Mouse (Mus musculus) forebrain, embryonic 10.5 days (tissue): Measurements from ENCODE around the gene Toe1. TPM values are rescaled to one million over a fixed set of nuclear protein-coding genes. Genes with fewer than 3 reads are reported as not detected.

Source experiments
- DNase-seq: peaks from one replicate; pipeline ENCODE4 v3.0.0-alpha.2; 2017; ENCODE audit warnings: low spot score; ENCODE audit errors: extremely low spot score
- H3K27ac ChIP-seq: fragments of 300-500 bp; sonication (generic); 2 replicates; pipeline ENCODE4 v1.5.1; 2016; ENCODE audit warnings: mild to moderate bottlenecking
- H3K27me3 ChIP-seq: fragments of 300-500 bp; sonication (generic); 2 replicates; pipeline ENCODE4 v1.6.1; 2016; ENCODE audit warnings: mild to moderate bottlenecking; ENCODE audit not compliant: poor library complexity, severe bottlenecking
- H3K36me3 ChIP-seq: fragments of 300-500 bp; sonication (generic); replicated peaks from 2 replicates; pipeline ENCODE4 v1.6.1; 2016; ENCODE audit warnings: mild to moderate bottlenecking, moderate library complexity
- H3K4me1 ChIP-seq: fragments of 300-500 bp; sonication (generic); 2 replicates; pipeline ENCODE4 v1.6.1; 2016
- H3K4me3 ChIP-seq: fragments of 300-500 bp; sonication (generic); 2 replicates; pipeline ENCODE4 v1.5.1; 2016; ENCODE audit warnings: mild to moderate bottlenecking, moderate library complexity
- H3K9me3 ChIP-seq: fragments of 300-500 bp; sonication (generic); 2 replicates; pipeline ENCODE4 v1.6.1; 2016; ENCODE audit warnings: mild to moderate bottlenecking, moderate library complexity
- WGBS: fragments of 180-500 bp; shearing (Covaris S2); methylation state at CpG from one replicate; pipeline ENCODE4 v1.1.7; 2016; 5-methylcytosine and 5-hydroxymethylcytosine counted together
- polyA plus RNA-seq: library from polyadenylated mRNA; unstranded; fragments of >200 nt; fragmentation: Nextera tagmentation; extraction: Ambion mirVana; gene quantifications from 2 replicates; pipeline ENCODE4 v1.2.1, GENCODE M21; 2016

Gene Toe1
- polyA plus RNA-seq, 1 experiment from 2014 or later, result 41.3 TPM

DNA sequence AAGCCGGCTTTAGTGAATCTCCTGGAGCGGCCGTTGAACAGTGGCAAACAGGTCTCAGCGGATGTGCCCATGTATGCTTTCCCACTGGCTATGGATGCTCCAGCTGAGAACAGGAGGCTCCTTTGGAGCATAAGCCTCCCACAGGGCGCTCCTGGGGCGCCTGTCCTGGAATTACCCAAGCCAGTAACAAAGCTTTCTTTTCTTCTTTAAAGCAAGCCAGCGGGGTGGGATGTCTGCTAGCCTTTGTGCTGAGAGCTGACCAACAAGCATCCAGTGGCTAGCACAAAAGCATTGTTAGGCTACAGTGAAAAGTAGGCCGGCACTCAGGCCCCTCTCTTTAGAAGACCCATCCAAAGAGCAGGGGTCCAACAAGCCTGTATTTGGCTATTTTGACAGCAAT is 25.3 kb downstream of the Toe1 start:
- H3K9me3 ChIP-seq, result peaks cover 5% of the 10 kb centered on the region; the same call in 1 of the 2 replicates
- 0 out of 2 replicates have a peak, but pooled peaks cover 7% of the 10 kb centered on the region for H3K27me3 ChIP-seq
- peak; percentile 29 for DNase-seq
- H3K27ac ChIP-seq, result peak overlapping the region; percentile 76
- peaks cover 20% of the 10 kb centered on the region for H3K4me1 ChIP-seq
- WGBS, result 7% methylated on average over 8 of the region's 8 CpGs
- no peaks in the 10 kb centered on the region for H3K36me3 ChIP-seq
- H3K4me3 ChIP-seq, result peak overlapping the region; percentile 24; the same call in 1 of the 2 replicates

DNA sequence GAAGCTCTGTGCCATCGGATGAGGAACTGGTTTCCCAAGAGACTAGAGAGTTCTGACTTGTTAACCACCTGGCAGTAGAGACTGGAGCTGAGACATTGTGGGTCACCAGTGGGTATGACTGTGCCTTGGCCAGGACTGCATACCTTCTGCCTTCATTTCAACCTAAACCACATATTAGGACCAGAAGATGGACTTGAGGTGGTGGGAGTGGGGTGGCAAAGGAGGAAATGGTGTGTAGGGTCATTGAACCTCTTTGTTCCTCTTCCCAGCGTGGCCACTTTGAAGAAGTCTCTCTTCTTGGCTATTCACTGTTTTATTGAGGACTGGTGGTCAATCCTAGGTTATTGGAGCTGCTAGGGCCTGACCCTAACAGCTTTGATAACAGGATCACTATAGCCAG is 26.1 kb downstream of the Toe1 start:
- Histone ChIP-seq H3K4me3 (no peak overlapping the region), H3K36me3 (no peaks in the 10 kb centered on the region), H3K27ac (no peak overlapping the region), H3K27me3 (0 out of 2 replicates have a peak, but pooled peaks cover 7% of the 10 kb centered on the region), H3K9me3 (peaks cover 4% of the 10 kb centered on the region; the same call in 1 of the 2 replicates), H3K4me1 (peaks cover 20% of the 10 kb centered on the region)
- no peak for DNase-seq
- WGBS, result 51% methylated on average over 2 of the region's 2 CpGs

DNA sequence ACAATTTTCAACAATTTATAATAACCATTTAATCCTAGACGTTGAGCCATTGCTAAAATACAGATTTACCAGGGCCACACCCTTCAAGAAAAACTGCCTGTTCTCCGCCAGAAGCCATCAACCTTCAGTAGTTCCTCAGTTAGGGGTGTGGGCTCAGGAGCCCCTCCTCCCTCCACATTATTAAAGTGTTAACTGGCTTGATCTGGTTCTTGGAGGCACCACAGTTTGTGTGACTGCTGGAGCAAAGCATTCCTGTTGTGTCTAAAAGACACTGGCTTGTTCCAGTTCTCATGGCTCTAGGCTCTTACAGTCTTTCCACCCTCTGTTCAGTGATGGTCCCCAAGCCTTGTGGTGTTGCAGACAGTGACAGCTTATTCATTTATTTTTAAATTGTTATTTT is 26.9 kb downstream of the Toe1 start:
- Histone ChIP-seq H3K4me3 (no peak overlapping the region), H3K9me3 (no peaks in the 10 kb centered on the region), H3K4me1 (peaks cover 20% of the 10 kb centered on the region), H3K27ac (no peak overlapping the region), H3K27me3 (0 out of 2 replicates have a peak, but pooled peaks cover 7% of the 10 kb centered on the region), H3K36me3 (no peaks in the 10 kb centered on the region)
- DNase-seq, result no peak
- 76% methylated on average over 2 of the region's 2 CpGs for WGBS

DNA sequence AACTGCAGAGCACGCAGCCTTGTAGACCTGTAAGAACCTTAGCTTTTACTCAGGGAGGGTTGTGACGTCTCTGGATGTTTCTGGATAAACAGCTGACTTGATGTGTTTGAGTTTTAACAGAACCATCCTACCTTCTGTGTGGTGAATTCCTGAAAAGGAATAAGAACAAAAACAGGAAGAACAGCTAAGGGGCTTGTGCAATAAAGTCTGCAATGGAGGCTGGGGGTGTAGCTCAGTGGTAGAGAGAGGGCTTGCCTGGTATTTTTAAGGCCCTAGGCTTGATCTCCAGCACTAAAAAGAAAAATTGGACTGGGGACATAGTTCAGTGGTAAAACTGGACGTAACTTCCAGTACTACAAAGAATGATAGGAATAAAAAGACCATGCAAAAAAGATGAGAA is 30.4 kb downstream of the Toe1 start:
- H3K36me3 ChIP-seq, result no peaks in the 10 kb centered on the region
- 91% methylated on average over 3 of the region's 3 CpGs for WGBS
- 0 out of 2 replicates have a peak, but pooled peaks cover 7% of the 10 kb centered on the region for H3K27me3 ChIP-seq
- H3K27ac ChIP-seq, result no peak overlapping the region
- DNase-seq, result no peak
- H3K9me3 ChIP-seq, result no peaks in the 10 kb centered on the region
- no peak overlapping the region for H3K4me3 ChIP-seq
- peaks cover 11% of the 10 kb centered on the region for H3K4me1 ChIP-seq

DNA sequence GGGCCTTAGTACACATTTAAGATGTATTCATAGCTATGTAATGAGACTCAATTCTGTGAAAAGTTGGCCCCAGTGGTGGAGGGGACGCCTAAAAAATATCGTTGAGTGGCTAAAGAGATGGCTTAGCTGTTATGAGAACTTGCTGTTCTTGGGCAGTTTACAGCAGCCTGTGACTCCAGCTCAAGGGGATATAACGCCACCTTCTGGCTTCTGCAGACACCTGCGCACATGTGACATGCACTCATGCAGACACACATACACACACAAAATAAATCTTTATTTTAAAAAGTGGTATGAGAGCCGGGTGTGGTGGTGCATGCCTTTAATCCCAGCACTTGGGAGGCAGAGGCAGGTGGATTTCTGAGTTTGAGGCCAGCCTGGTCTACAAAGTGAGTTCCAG is 31.0 kb downstream of the Toe1 start:
- Histone ChIP-seq H3K27me3 (0 out of 2 replicates have a peak, but pooled peaks cover 4% of the 10 kb centered on the region), H3K27ac (no peak overlapping the region), H3K4me1 (peaks cover 4% of the 10 kb centered on the region), H3K36me3 (no peaks in the 10 kb centered on the region), H3K9me3 (no peaks in the 10 kb centered on the region), H3K4me3 (no peak overlapping the region)
- no peak for DNase-seq
- whole genome bisulfite sequencing, result 90% methylated on average over 5 of the region's 5 CpGs

DNA sequence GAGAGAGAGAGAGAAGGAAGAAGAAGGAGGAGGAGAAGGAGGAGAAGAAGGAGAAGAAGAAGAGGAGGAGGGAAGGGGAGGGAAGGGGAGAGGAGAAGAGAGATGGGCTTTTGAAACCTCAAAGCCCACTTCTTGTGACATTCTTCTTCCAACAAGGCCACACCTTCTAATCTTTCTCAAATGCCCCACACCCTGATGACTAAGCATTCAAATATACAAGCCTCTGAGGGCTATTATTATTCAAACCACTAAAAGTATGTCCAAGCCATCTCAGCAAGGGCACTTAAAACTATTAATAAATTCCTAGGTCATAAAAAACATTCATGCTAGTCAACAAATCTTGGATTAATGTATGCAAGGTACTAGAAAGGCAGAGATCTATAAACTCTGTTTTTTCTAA is 38.4 kb downstream of the Toe1 start:
- DNase-seq, result no peak
- Histone ChIP-seq H3K36me3 (no peaks in the 10 kb centered on the region), H3K27ac (no peak overlapping the region), H3K27me3 (no peaks in the 10 kb centered on the region), H3K4me1 (no peaks in the 10 kb centered on the region), H3K9me3 (no peaks in the 10 kb centered on the region), H3K4me3 (no peak overlapping the region)

DNA sequence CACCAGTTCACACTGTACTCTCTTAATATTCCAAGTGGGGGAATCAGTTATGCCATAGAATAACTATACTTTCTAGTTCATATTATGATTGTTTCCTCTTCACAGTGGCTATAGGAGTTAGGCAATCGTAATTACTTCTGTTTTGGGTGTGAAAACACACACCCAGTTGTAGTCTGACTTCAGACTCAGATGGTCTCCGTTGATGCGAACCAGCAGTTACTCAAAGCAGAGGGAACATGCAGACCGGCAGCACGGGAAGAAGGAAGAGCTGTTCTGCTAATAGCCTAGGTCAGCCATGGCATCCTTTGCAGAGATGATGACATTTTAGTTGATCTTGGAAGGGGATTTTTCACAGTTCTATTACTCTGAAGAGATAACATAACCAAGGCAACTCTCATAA is 38.9 kb downstream of the Toe1 start:
- 85% methylated on average over 5 of the region's 5 CpGs for WGBS

DNA sequence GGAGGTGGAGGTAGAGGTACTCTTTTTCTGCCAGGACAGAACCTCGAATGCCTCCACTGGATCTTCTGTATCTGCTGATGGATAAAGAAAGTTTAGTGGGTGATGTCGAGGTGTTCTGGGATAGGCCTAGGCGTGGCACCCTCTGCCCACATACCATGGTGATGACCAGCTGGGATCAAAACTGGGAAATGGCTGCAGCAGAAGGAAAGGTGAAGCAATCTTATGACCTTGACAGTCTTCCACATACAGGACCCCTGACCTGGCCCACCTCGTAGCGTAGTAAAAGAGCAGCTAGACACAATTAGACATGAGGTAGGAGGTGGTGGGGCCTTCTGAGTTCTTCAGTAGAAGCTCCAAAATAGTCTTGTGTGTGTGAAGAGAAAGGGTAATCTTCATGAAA is 43.4 kb downstream of the Toe1 start:
- Histone ChIP-seq H3K36me3 (no peaks in the 10 kb centered on the region), H3K27me3 (no peaks in the 10 kb centered on the region), H3K27ac (no peak overlapping the region), H3K9me3 (no peaks in the 10 kb centered on the region), H3K4me1 (no peaks in the 10 kb centered on the region), H3K4me3 (no peak overlapping the region)
- WGBS, result 88% methylated on average over 5 of the region's 5 CpGs
- no peak for DNase-seq

More for the DNA sequence above, 38.9 kb downstream of the Toe1 start:
- H3K9me3 ChIP-seq, result no peaks in the 10 kb centered on the region
- no peaks in the 10 kb centered on the region for H3K27me3 ChIP-seq
- no peak for DNase-seq
- no peak overlapping the region for H3K4me3 ChIP-seq
- no peak overlapping the region for H3K27ac ChIP-seq
- H3K36me3 ChIP-seq, result no peaks in the 10 kb centered on the region
- H3K4me1 ChIP-seq, result no peaks in the 10 kb centered on the region

DNA sequence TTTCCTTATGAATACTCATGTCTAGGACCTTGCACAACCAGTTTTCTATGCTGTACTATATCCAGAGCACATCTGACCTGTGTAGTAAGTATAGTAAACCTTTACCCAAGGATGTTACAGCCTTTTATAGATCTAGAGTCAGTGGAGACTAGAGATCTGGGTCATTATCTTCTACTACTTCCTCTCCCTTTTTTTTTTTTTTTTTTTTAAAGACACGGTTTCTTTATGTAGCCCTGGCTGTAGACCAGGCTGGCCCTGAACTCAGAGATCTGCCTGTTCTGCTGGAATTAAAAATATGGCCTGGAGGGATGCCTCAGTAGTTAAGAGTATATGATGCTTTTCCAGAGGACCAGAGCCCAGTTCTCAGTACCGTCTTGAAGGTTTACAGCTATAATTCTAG is 45.5 kb downstream of the Toe1 start:
- no peaks in the 10 kb centered on the region for H3K27me3 ChIP-seq
- H3K27ac ChIP-seq, result no peak overlapping the region
- DNase-seq, result no peak
- H3K4me1 ChIP-seq, result no peaks in the 10 kb centered on the region
- H3K36me3 ChIP-seq, result no peaks in the 10 kb centered on the region
- no peaks in the 10 kb centered on the region for H3K9me3 ChIP-seq
- WGBS, result 87% methylated on average over 2 of the region's 2 CpGs
- no peak overlapping the region for H3K4me3 ChIP-seq

DNA sequence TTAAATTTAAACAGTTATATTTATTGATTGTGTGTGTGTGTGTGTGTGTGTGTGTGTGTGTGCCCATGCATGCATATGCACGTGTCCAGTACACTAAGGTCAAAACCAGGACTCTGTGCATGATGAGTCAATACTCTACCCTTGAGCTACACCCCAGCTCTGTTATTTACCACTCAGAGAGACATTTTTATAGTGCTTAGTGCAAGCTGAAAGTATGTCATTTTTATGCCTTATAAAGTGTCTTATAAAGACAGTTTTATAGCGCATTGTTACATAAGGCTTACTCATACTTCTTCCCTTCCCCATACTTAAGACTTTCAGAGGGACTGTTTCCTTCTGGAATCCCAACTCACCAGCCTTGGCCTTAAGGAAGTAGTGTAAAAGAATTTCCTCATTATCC is 57.7 kb downstream of the Toe1 start:
- 93% methylated on average over 2 of the region's 2 CpGs for WGBS
- Histone ChIP-seq H3K4me3 (no peak overlapping the region), H3K36me3 (no peaks in the 10 kb centered on the region), H3K4me1 (no peaks in the 10 kb centered on the region), H3K27ac (no peak overlapping the region), H3K9me3 (no peaks in the 10 kb centered on the region), H3K27me3 (no peaks in the 10 kb centered on the region)
- DNase-seq, result no peak

Other genes starting within 250 kb of the Toe1 start
- gene Gpbp1l1, start 250.0 kb downstream of the Toe1 start, polyA plus RNA-seq, result 28.3 and 32.2 TPM in 2 replicates
- 2.4 and 3.5 TPM in 2 replicates for gene Ccdc17, start 211.0 kb downstream of the Toe1 start, polyA plus RNA-seq
- gene Nasp, start 179.7 kb downstream of the Toe1 start, polyA plus RNA-seq, result 354 and 376 TPM in 2 replicates
- gene Akr1a1, start 156.0 kb downstream of the Toe1 start, polyA plus RNA-seq, result 534 and 550 TPM in 2 replicates
- gene Prdx1, start 122.1 kb downstream of the Toe1 start, polyA plus RNA-seq, result 1,457 and 1,472 TPM in 2 replicates
- gene Mmachc, start 99.2 kb downstream of the Toe1 start, polyA plus RNA-seq, result 45.6 and 47.3 TPM in 2 replicates
- 31.5 and 37.0 TPM in 2 replicates for gene Ccdc163, start 99.1 kb downstream of the Toe1 start, polyA plus RNA-seq
- gene Tesk2, start 86.7 kb downstream of the Toe1 start, polyA plus RNA-seq, result 9.0 and 9.4 TPM in 2 replicates
- 30.4 and 30.6 TPM in 2 replicates for gene Mutyh, start 83 bp upstream of the Toe1 start, polyA plus RNA-seq
- gene Hpdl, start 14.1 kb upstream of the Toe1 start, polyA plus RNA-seq, result 1.5 and 2.2 TPM in 2 replicates
- 5.5 and 5.7 TPM in 2 replicates for gene Zswim5, start 69.7 kb upstream of the Toe1 start, polyA plus RNA-seq
- gene Urod, start 186.8 kb upstream of the Toe1 start, polyA plus RNA-seq, result 93.8 and 108 TPM in 2 replicates
- 7.8 and 8.8 TPM in 2 replicates for gene Hectd3, start 187.7 kb upstream of the Toe1 start, polyA plus RNA-seq
- gene Eif2b3, start 211.8 kb upstream of the Toe1 start, polyA plus RNA-seq, result 52.1 and 55.5 TPM in 2 replicates